Mouse (Mus musculus): ENCODE measurements around the gene Snrnp35.

DNA sequence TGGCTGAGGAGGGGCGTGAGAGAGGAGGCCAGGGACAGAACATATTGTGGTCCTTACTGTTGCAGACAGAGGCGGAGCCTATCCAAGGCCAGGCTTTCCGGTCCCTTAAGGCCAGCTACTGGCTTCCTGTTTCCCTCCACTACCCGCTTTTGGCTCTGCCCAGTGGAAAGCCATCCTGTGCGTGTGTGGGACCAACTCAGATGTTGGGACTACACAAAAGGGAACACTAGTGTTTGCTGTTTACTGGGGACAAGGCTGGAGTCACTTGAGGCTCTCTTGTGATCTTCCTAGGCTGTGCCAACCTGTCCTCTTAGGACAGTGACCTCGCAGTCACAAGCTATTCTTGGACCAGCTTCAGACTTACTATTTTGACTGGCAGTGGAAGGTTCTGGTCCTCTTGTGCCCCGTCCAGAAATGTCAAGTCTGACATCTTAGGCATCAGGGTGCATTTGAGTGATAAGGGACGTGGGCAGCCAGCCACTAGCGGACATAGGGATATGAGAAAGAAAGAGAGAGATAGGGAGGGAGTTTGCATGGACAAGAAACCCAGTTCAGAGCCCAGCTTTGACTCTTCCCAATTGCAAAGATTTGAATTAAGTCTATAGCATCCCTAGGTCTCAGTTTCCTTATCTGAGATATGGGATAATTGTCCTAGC lies 15.4 kb downstream of the Snrnp35 start:
- TF ChIP-seq CTCF (IDR thresholded peaks at IDR 0.05; ENCODE audit: low read depth, low read length) (no peak), POLR2AphosphoS5 (IDR thresholded peaks at IDR 0.05; ENCODE audit: insufficient replicate concordance, low read depth, low read length) (no peak), TAL1 (conservative IDR thresholded peaks at IDR 0.05; ENCODE audit: low read depth, low read length) (no peak), GATA1 (IDR thresholded peaks at IDR 0.05; ENCODE audit: borderline replicate concordance, low read length) (no peak)

Measured in G1E (cell line).